Mouse (Mus musculus) ES-Bruce4 (cell line): Measurements from ENCODE around the gene Capn12.

ENCODE experiments used
- CTCF ChIP-seq: IDR thresholded peaks from one replicate; pipeline ENCODE4 v1.8.1; 2011; ENCODE audit warnings: low read depth, low read length
- POLR2A ChIP-seq: IDR thresholded peaks from one replicate; pipeline ENCODE4 v1.8.1; 2011; ENCODE audit warnings: low read length; ENCODE audit not compliant: insufficient read depth

DNA sequence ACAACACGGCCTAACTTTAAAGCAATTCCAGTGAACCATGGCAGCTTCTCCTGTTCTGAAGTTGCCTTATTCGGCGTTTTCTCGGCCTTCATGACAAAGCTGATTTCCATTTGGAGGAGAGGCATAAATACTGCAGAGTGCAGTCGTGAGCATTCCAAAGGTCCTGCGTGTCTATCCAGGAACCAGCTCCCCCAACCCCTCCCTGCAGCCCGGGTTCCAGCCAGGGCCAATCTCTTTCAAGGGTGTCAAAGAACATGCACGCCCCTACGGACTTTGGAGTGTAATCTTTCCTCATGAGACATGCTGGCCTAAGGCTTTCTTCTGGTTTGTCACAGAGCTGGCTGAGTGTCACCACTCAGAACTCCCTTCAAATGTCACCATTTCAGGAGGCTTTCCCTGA, 44.1 kb downstream of the Capn12 start:
- TF ChIP-seq CTCF, result no peak
- TF ChIP-seq POLR2A, result no peak
